Mouse (Mus musculus) hindbrain, embryonic 11.5 days (tissue): ENCODE measurements around the gene Asap2. TPM values are rescaled to one million over a fixed set of nuclear protein-coding genes. Genes with fewer than 3 reads are reported as not detected.
"Not testable (repeated sequence)": the region's sequence is repeated elsewhere in the genome, so short reads cannot be mapped to it uniquely, and the experiment has no call there.

Source experiments
- ATAC-seq: fragments of 200-750 bp; cut with Nextera tagmentation; 2 replicates; pipeline ENCODE4 v1.8.0; 2017; ENCODE audit warnings: mild to moderate bottlenecking, moderate TSS enrichment, moderate library complexity; ENCODE audit not compliant: low FRiP score
- DNase-seq: peaks from one replicate; pipeline ENCODE4 v3.0.0-alpha.2; 2015; ENCODE audit warnings: low spot score
- H3K27ac ChIP-seq: fragments of 300-500 bp; sonication (generic); 2 replicates; pipeline ENCODE4 v1.5.1; 2014; ENCODE audit warnings: mild to moderate bottlenecking, low read depth, low read length
- H3K27me3 ChIP-seq: fragments of 300-500 bp; sonication (generic); 2 replicates; pipeline ENCODE4 v1.6.1; 2014; ENCODE audit warnings: mild to moderate bottlenecking, low read length, moderate library complexity, mixed read lengths; ENCODE audit not compliant: control insufficient read depth, insufficient read depth
- H3K36me3 ChIP-seq: fragments of 300-500 bp; sonication (generic); 2 replicates; pipeline ENCODE4 v1.6.1; 2014; ENCODE audit warnings: mild to moderate bottlenecking, low read length, moderate library complexity, mixed read lengths; ENCODE audit not compliant: control insufficient read depth, insufficient read depth
- H3K4me1 ChIP-seq: fragments of 300-500 bp; sonication (generic); replicated peaks from 2 replicates; pipeline ENCODE4 v1.6.1; 2014; ENCODE audit warnings: low read length, mixed read lengths; ENCODE audit not compliant: control insufficient read depth, insufficient read depth
- H3K4me2 ChIP-seq: fragments of 300-500 bp; sonication (generic); replicated peaks from 2 replicates; pipeline ENCODE4 v1.6.1; 2014; ENCODE audit warnings: mild to moderate bottlenecking, low read depth, low read length
- H3K4me3 ChIP-seq: fragments of 300-500 bp; sonication (generic); 2 replicates; pipeline ENCODE4 v1.5.1; 2014; ENCODE audit warnings: low read depth, low read length
- H3K9ac ChIP-seq: fragments of 300-500 bp; sonication (generic); 2 replicates; pipeline ENCODE4 v1.6.1; 2014; ENCODE audit warnings: low read depth, low read length
- H3K9me3 ChIP-seq: fragments of 300-500 bp; sonication (generic); 2 replicates; pipeline ENCODE4 v1.6.1; 2016; ENCODE audit warnings: low read length; ENCODE audit not compliant: control insufficient read depth
- WGBS: fragments of 180-500 bp; shearing (Covaris S2); extraction: QIAGEN DNeasy Blood & Tissue Kit; methylation state at CpG from one replicate; pipeline ENCODE4 v1.1.7; 2014; 5-methylcytosine and 5-hydroxymethylcytosine counted together
- polyA plus RNA-seq: library from polyadenylated mRNA; unstranded; fragments of >200 nt; fragmentation: Nextera tagmentation; extraction: Ambion mirVana; gene quantifications from 2 replicates; pipeline ENCODE4 v1.2.1, GENCODE M21; 2014

Gene Asap2
- polyA plus RNA-seq, result 15.3 and 18.4 TPM in 2 replicates

DNA sequence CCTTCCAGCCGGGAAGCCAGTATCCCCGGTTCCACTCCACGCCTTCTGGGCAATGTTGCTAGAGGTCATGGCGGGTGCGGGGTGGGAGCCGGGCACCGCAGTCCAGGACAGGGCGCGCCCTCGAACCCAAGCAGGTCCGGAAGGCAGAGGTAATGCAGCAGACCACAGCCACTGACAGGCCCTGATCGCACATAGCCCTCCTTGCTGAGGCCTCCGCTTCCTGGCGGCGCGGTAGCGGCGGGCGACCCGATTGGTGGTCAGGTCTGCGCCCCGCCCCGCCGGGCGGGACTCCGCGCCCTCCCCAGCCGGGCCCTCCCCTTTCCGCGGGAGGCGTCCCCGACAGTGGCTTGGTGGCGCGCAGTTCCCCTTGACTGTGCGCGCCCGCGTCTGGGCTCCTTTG is at the start of gene Asap2:
TSS of gene Asap2 (plus strand) at position 328 of the 400 bp plus-strand sequence.
- H3K27ac ChIP-seq, H3K27me3 ChIP-seq, H3K4me1 ChIP-seq, H3K36me3 ChIP-seq, ATAC-seq, H3K9me3 ChIP-seq: not testable (repeated sequence)
- WGBS, result 0% methylated on average over 13 of the region's 38 CpGs
- DNase-seq, result peak; percentile 1
- peak within 1 kb of the TSS; percentile 41 for H3K4me3 ChIP-seq
- H3K4me2 ChIP-seq, result peak within 1 kb of the TSS; percentile 17; the same call in 1 of the 2 replicates
- H3K9ac ChIP-seq, result peak within 1 kb of the TSS; percentile 47; the same call in 1 of the 2 replicates

DNA sequence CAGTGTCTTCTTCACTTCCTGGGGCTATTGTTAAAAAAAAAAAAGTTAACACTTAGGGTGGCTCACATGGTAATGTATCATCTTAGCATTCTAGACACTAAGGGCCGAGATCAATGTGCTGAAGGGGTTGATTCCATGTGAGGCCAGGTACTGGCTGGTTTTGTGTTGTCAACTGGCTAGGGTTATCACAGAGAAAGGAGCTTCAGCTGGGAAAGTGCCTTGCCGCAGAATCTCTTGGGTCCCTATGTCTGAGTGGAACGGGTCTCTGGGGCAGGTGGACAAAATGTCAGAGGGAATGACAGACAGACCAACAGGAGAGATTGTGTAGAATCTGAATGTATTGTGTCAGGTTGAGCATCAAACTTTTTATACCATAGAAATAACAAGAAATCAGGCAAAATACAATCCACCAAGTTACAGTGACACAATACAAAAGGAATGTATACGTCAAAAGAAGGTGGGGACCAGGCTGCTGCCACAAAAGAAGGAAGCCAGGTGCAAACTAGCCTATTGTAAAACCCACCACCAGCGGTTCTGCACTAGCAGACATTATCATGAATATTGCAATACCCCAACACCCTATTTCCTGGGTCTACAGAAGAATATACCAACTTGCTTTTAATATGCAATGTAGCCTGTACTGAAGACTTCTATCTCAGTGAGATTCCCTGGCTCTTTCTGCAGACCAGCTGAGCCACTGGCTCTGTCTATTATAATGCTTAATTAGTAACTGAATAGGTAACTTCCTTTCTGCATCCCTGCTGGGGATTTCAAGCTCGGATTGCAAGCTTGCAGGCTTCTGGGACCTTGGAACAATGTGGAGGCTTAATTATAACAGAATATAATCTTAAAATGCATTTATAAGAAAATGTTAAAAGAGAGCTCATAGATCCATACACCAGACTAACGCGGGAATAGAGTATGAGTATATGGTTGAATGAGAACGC is 42.9 kb upstream of the Asap2 start:
- not testable (repeated sequence) for ATAC-seq, H3K4me1 ChIP-seq, H3K9me3 ChIP-seq, DNase-seq, H3K9ac ChIP-seq, H3K4me3 ChIP-seq, H3K27ac ChIP-seq, H3K27me3 ChIP-seq, H3K4me2 ChIP-seq, H3K36me3 ChIP-seq
- WGBS, result 65% methylated on average over 9 of the region's 9 CpGs

DNA sequence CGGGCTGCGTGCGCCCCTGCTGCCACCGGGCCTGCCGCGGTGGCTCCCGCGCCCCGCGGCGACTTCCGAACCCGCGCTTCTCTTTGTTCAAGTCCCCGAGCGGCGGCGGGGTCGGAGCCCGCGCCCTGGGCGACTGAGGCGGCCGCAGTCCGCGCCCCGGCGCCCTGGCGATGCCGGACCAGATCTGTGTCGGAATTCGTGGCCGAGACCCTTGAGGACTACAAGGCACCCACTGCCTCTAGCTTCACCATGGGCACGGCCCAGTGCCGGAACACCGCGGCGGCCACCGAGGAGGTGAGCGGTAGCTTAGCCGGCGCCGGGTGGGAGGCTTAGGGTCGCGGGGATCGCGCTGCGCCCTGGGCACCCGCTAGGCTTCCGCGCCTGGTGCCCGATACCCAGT is 320 bp downstream of the Asap2 start:
- not testable (repeated sequence) for H3K4me1 ChIP-seq, H3K27ac ChIP-seq, H3K27me3 ChIP-seq, H3K9me3 ChIP-seq, ATAC-seq, H3K36me3 ChIP-seq
- 0 out of 2 replicates have a peak overlapping the region, but pooled peaks have one; percentile 17 for H3K4me2 ChIP-seq
- DNase-seq, result peak; percentile 26
- H3K4me3 ChIP-seq, result peak overlapping the region; percentile 41
- WGBS, result under 1% methylated on average over 38 of the region's 52 CpGs
- H3K9ac ChIP-seq, result peak overlapping the region; percentile 47; the same call in 1 of the 2 replicates

DNA sequence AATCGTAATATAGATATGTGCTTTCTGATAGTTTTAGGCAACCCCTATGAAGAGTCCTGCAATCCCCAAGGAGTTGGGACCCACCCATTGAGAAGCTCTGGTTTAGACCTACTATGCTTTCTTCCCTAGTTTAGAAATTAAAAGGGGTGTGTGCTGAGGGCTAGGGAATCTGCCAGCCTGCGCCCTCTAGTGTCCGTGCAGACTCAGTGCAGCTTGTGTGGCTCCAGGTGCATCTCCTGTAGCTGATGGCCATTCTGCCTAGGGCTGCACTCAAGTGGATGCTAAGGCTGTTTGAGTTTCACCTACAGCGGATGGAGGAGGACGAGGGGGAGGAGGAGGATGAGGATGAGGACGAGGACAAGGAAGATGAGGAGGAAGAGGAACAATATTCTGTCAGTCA is 40.6 kb downstream of the Asap2 start:
- DNase-seq, H3K36me3 ChIP-seq, ATAC-seq, H3K4me2 ChIP-seq, H3K9ac ChIP-seq, H3K27ac ChIP-seq, H3K9me3 ChIP-seq, H3K27me3 ChIP-seq, H3K4me1 ChIP-seq, H3K4me3 ChIP-seq: not testable (repeated sequence)
- WGBS, result 60% methylated on average over 6 of the region's 6 CpGs

DNA sequence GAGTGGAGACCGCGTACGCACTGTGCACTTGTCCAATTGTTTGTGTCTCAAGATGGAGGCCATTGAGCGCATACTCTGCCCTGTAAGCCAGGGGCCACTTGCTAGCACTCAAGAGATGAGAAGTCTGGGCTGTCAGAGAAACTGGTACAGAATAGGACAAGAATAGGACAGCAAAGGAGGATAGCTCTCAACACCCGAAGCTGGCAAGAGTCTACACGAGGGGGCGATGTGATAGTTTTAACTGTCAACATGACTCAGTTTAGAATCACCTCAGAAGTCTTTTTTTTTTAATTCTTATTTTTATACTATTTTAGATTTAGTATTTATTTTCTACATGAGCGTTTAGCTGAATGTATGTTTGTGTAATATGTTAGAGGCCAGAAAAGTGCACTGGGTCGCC is 56.5 kb downstream of the Asap2 start:
- H3K9me3 ChIP-seq, H3K27me3 ChIP-seq, H3K4me3 ChIP-seq, H3K9ac ChIP-seq, DNase-seq, H3K4me1 ChIP-seq, H3K4me2 ChIP-seq, ATAC-seq, H3K36me3 ChIP-seq, H3K27ac ChIP-seq: not testable (repeated sequence)
- WGBS, result 95% methylated on average over 9 of the region's 9 CpGs

DNA sequence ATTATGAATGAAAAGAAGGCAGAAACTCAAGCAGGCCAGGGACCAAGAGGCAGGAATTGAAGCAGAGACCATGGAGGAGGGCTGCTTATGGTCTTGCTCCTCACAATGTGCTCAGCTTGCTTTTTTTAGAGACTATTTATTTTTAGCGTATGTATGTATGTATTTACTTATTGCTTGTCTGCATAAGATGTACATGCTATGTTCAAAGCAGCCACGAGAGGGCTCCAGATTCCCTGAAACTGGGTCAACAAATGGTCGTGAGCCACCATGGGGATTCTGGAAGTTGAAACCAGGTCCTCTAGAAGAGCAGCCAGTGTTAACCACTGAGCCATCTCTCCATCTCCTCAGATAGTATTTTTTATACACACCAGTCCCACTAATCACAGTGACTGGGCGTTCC is 85.5 kb downstream of the Asap2 start:
- not testable (repeated sequence) for H3K36me3 ChIP-seq, H3K27ac ChIP-seq, H3K27me3 ChIP-seq, H3K9ac ChIP-seq, H3K4me2 ChIP-seq, ATAC-seq, H3K4me3 ChIP-seq, H3K9me3 ChIP-seq, H3K4me1 ChIP-seq
- DNase-seq, result peak; percentile 69
- WGBS, result 42% methylated on average over 4 of the region's 4 CpGs

DNA sequence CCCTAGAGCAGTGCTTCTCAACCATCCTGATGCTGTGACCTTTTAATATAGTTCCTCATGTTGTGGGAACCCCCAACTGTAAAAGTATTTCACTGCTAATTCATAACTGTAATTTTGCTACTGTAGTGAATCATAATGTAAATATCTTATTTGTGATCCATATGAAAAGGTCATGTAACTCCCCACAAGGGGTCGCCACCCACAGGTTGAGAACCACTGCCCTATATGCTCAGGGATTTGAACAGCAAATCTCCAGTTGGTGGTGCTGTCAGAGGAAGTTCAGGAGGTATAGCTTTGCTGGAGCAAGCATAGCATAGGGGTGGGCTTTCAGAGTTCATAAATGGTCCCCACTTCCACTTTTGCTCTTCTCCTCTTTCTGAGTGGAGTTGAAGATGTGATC is 99.9 kb downstream of the Asap2 start:
- not testable (repeated sequence) for DNase-seq

DNA sequence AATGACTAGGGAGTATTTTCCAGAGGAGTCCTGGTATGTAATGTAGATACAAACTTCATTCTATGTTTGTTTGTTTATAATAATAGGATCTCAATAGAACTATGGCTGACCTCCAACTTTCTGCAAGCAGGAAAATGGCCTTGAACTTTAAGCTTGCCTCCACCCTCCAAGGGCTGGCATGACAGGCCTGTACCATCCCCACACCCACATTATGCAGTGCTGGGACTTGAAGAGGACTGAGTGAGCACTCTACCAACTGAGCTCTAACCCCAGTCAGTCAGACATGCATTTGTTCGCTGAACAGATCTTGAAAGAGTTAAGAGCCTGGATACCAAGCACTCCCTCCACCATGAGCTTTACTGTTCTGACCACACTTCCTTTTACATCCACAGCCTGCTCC is 102.2 kb downstream of the Asap2 start:
- not testable (repeated sequence) for H3K27me3 ChIP-seq, H3K4me3 ChIP-seq, H3K9me3 ChIP-seq, DNase-seq, H3K36me3 ChIP-seq, H3K27ac ChIP-seq, H3K9ac ChIP-seq, H3K4me2 ChIP-seq, ATAC-seq, H3K4me1 ChIP-seq
- WGBS, result 83% methylated on average over 1 of the region's 1 CpGs

More for the DNA sequence above, 99.9 kb downstream of the Asap2 start:
- H3K27me3 ChIP-seq, H3K4me1 ChIP-seq, H3K9me3 ChIP-seq, H3K4me2 ChIP-seq, H3K4me3 ChIP-seq, H3K36me3 ChIP-seq, ATAC-seq, H3K27ac ChIP-seq, H3K9ac ChIP-seq: not testable (repeated sequence)
- 45% methylated on average over 1 of the region's 1 CpGs for WGBS
